Mouse (Mus musculus): ENCODE results near the gene Rin1.

- TF ChIP-seq CTCF (IDR thresholded peaks at IDR 0.05; ENCODE audit: borderline replicate concordance, insufficient read depth, low read length) (no peak), POLR2A (IDR thresholded peaks at IDR 0.05; ENCODE audit: low read depth, low read length) (no peak)
These were observed 32.3 kb downstream of the Rin1 start for GRCm38 (mm10) chr19:5082596-5082995.

Data from embryonic fibroblast, embryonic 13.5 days (primary cell).